Mouse (Mus musculus) CH12.LX (cell line): ENCODE measurements at regions not wholly inside any gene's neighbourhood (a gene's known extent, or its start where the extent isn't known, plus 50 kb on each side); places are given as distances from the start of the nearest gene placed in this dataset.
A peak's percentile ranks its signal among the peaks of the same experiment; 100 is the strongest.

Experiments
- DNase-seq: peaks from one replicate; pipeline ENCODE4 v3.0.0-alpha.2; 2013; ENCODE audit errors: extremely low read depth
- H3K27ac ChIP-seq: 2 replicates; pipeline ENCODE4 v1.5.1; 2012; ENCODE audit warnings: low read depth, mild to moderate bottlenecking, control low read depth, moderate library complexity; ENCODE audit not compliant: insufficient read depth
- H3K27me3 ChIP-seq: replicated peaks from 2 replicates; pipeline ENCODE3; 2012; ENCODE audit warnings: inconsistent platforms
- H3K36me3 ChIP-seq, 2 experiments: replicated peaks in 1 of 2; 2 replicates each; pipeline versions ENCODE3 to v1.6.1; 2012; ENCODE audit warnings: inconsistent platforms in 1 of 2, low read length in 1 of 2, mild to moderate bottlenecking in 1 of 2, mixed read lengths in 1 of 2, moderate library complexity in 1 of 2; ENCODE audit not compliant: control insufficient read depth in 1 of 2, insufficient read depth in 1 of 2
- H3K4me1 ChIP-seq, 2 experiments: 2 replicates each; pipeline ENCODE4 v1.6.1; 2012; ENCODE audit warnings: inconsistent platforms in 1 of 2, moderate library complexity in 1 of 2; ENCODE audit not compliant: insufficient read depth in 2 of 2, control insufficient read depth in 1 of 2
- H3K4me2 ChIP-seq: 2 replicates; pipeline ENCODE4 v1.6.1; 2012; ENCODE audit warnings: low read depth, mild to moderate bottlenecking, control low read depth; ENCODE audit not compliant: poor library complexity, insufficient read depth, severe bottlenecking
- H3K4me3 ChIP-seq, 3 experiments: fragments of 150-350 bp in 1 of 3; sonication (generic) in 1 of 3; replicated peaks in 1 of 3; 2 replicates each; pipeline versions ENCODE3 to v1.5.1; 2011 to 2012; ENCODE audit warnings: low read depth in 2 of 3, low read length in 2 of 3, mild to moderate bottlenecking in 2 of 3, moderate library complexity in 2 of 3, control low read depth in 1 of 3, improper control_type of control experiment in 1 of 3, inconsistent platforms in 1 of 3, mixed read lengths in 1 of 3; ENCODE audit not compliant: poor library complexity in 1 of 3
- H3K79me2 ChIP-seq: replicated peaks from 2 replicates; pipeline ENCODE4 v1.6.1; 2012; ENCODE audit warnings: mild to moderate bottlenecking, moderate library complexity; ENCODE audit not compliant: control insufficient read depth, poor library complexity, insufficient read depth, severe bottlenecking; ENCODE audit errors: extremely low read depth
- H3K9ac ChIP-seq: 2 replicates; pipeline ENCODE4 v1.6.1; 2012; ENCODE audit warnings: low read depth, mild to moderate bottlenecking, control low read depth, moderate library complexity; ENCODE audit not compliant: insufficient read depth
- H3K9me3 ChIP-seq: replicated peaks from 2 replicates; pipeline ENCODE3; 2012; ENCODE audit warnings: low read length, inconsistent platforms, mixed read lengths
- CTCF ChIP-seq, 2 experiments: IDR thresholded peaks in 1 of 2; conservative IDR thresholded peaks in 1 of 2; 2 replicates each; pipeline ENCODE4 v1.5.1; 2011 to 2012; ENCODE audit warnings: low read depth in 2 of 2, low read length in 2 of 2, improper control_type of control experiment in 1 of 2, inconsistent platforms in 1 of 2, mild to moderate bottlenecking in 1 of 2, moderate library complexity in 1 of 2
- ELF1 ChIP-seq: IDR thresholded peaks from 2 replicates; pipeline ENCODE4 v1.6.1; 2014; ENCODE audit warnings: low read depth, mild to moderate bottlenecking, inconsistent platforms, low read length, improper control_type of control experiment
- EP300 ChIP-seq: IDR thresholded peaks from 2 replicates; pipeline ENCODE4 v1.6.1; 2011; ENCODE audit warnings: low read length, improper control_type of control experiment
- JUND ChIP-seq: conservative IDR thresholded peaks from 2 replicates; pipeline ENCODE4 v1.6.1; 2011; ENCODE audit warnings: low read depth, low read length, improper control_type of control experiment
- MAFK ChIP-seq: IDR thresholded peaks from 2 replicates; pipeline ENCODE4 v1.6.1; 2011; ENCODE audit warnings: low read length, improper control_type of control experiment; ENCODE audit not compliant: insufficient replicate concordance
- MAX ChIP-seq: IDR thresholded peaks from 2 replicates; pipeline ENCODE4 v1.6.1; 2011; ENCODE audit warnings: low read length, improper control_type of control experiment
- NRF1 ChIP-seq: IDR thresholded peaks from 2 replicates; pipeline ENCODE4 v1.6.1; 2014; ENCODE audit warnings: low read depth, mild to moderate bottlenecking, inconsistent platforms, low read length, improper control_type of control experiment, moderate library complexity
- RAD21 ChIP-seq: IDR thresholded peaks from 2 replicates; pipeline ENCODE4 v1.6.1; 2011; ENCODE audit warnings: low read depth, mild to moderate bottlenecking, low read length, improper control_type of control experiment, moderate library complexity
- SMC3 ChIP-seq: IDR thresholded peaks from 2 replicates; pipeline ENCODE4 v1.6.1; 2011; ENCODE audit warnings: low read depth, low read length, improper control_type of control experiment
- TBP ChIP-seq: conservative IDR thresholded peaks from 2 replicates; pipeline ENCODE4 v1.6.1; 2011; ENCODE audit warnings: low read depth, low read length, improper control_type of control experiment
- UBTF ChIP-seq: IDR thresholded peaks from 2 replicates; pipeline ENCODE4 v1.6.1; 2012; ENCODE audit warnings: low read depth, mild to moderate bottlenecking, inconsistent platforms, low read length, improper control_type of control experiment, moderate library complexity
- USF1 ChIP-seq: IDR thresholded peaks from 2 replicates; pipeline ENCODE4 v1.6.1; 2014; ENCODE audit warnings: low read depth, mild to moderate bottlenecking, inconsistent platforms, low read length, improper control_type of control experiment
- USF2 ChIP-seq: conservative IDR thresholded peaks from 2 replicates; pipeline ENCODE4 v1.6.1; 2011; ENCODE audit warnings: low read depth, low read length, improper control_type of control experiment
- ZKSCAN1 ChIP-seq: IDR thresholded peaks from 2 replicates; pipeline ENCODE4 v1.6.1; 2012; ENCODE audit warnings: low read depth, inconsistent platforms, low read length, improper control_type of control experiment, borderline replicate concordance
- ZNF384 ChIP-seq: IDR thresholded peaks from 2 replicates; pipeline ENCODE4 v1.6.1; 2012; ENCODE audit warnings: low read depth, low read length, improper control_type of control experiment, inconsistent platforms
- dilution Hi-C: fragments of 300-500 bp; cut with MboI; formaldehyde crosslinking; loops from 2 replicates; pipeline ENCODE4 v1.14.3; 2020; ENCODE audit warnings: low sequenced_read_pairs; ENCODE audit not compliant: extremely low pct_unique_long_range_greater_than_20kb, extremely low pct_ligation_motif_present
- in situ Hi-C: fragments of 300-500 bp; cut with MboI; formaldehyde crosslinking; loops from 3 replicates; pipeline ENCODE4 v1.14.3; 2019; ENCODE audit warnings: low sequenced_read_pairs, low pct_ligation_motif_present, low pct_unique_long_range_greater_than_20kb, mixed read lengths

GRCm38 (mm10) chr12:92384266-92384937 lies 535.4 kb upstream of the Sel1l start:
- Histone ChIP-seq H3K36me3 (no peaks in the 10 kb centered on the region), H3K9me3 (no peaks in the 10 kb centered on the region), H3K4me3 (no peak overlapping the region), H3K79me2 (no peaks in the 10 kb centered on the region), H3K27me3 (no peaks in the 10 kb centered on the region), H3K4me2 (no peak overlapping the region), H3K27ac (no peak overlapping the region), H3K4me1 (no peaks in the 10 kb centered on the region), H3K9ac (no peak overlapping the region)
- no peak for DNase-seq
- dilution Hi-C loops: no loop called here
- TF ChIP-seq UBTF (no peak), MAFK (no peak), NRF1 (no peak), USF1 (no peak), ZKSCAN1 (no peak), EP300 (no peak), JUND (no peak), ELF1 (no peak), ZNF384 (no peak), TBP (no peak), USF2 (no peak)
- in situ Hi-C loops: no loop called here

GRCm38 (mm10) chr12:92379130-92379529 lies 530.2 kb upstream of the Sel1l start:
- no peak overlapping the region for H3K27ac ChIP-seq
- TF ChIP-seq ZNF384: peak; percentile 39; the same call in 1 of the 2 replicates
- peak; percentile 46 for TF ChIP-seq RAD21
- no peak for TF ChIP-seq NRF1
- peak in 1 of 2 experiments; percentile 58; a peak in 2 of 4 replicates for TF ChIP-seq CTCF (conservative IDR thresholded peaks at IDR 0.05 in 1 of 2, IDR thresholded peaks at IDR 0.05 in 1 of 2; ENCODE audit: low read depth in 2 of 2, low read length in 2 of 2)
- TF ChIP-seq MAFK: no peak
- TF ChIP-seq SMC3: peak; percentile 64
- no peak for TF ChIP-seq MAX
- H3K9me3 ChIP-seq: no peaks in the 10 kb centered on the region
- no peaks in the 10 kb centered on the region for H3K4me1 ChIP-seq
- in situ Hi-C loops: no loop called here
- no peak overlapping the region for H3K9ac ChIP-seq
- H3K4me2 ChIP-seq: no peak overlapping the region
- H3K36me3 ChIP-seq: no peaks in the 10 kb centered on the region
- dilution Hi-C loops: no loop called here
- H3K79me2 ChIP-seq: no peaks in the 10 kb centered on the region
- DNase-seq: peak; percentile 12
- H3K4me3 ChIP-seq: no peak overlapping the region
- no peaks in the 10 kb centered on the region for H3K27me3 ChIP-seq
